35 mouse cellular contexts compared by ENCODE assay signal in the genomic region with DNA sequence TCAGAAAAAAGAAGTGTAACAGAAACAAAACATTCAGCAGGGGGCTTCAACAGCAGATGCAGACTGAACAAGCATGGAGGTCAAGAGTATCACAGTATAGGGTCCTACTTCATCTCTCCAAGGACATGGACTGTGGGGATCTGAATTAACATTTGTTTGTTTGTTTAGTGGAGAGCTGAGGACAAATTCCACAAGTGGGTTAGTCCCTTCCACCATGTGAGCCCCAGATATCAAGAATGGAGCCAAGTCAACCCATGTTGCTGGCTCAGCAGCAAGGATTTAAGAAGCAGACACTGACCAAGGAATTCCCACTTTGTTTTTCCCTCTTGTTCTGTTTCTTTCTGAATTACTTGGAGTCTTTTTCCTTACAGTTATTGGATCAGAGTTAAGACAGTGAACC.
"Had no signal": no experiment of that assay in that cellular context is flagged by ENCODE, and none has a peak within 500 bp of the region (broad histone marks: within the 10 kb centered on the region; RNA-seq: fewer than 3 reads in every experiment).

No protein-coding gene starts in this region.

- H3K9ac ChIP-seq: heart, embryonic 12.5 days; heart, embryonic 13.5 days; heart, embryonic 15.5 days; hindbrain, embryonic 12.5 days; hindbrain, embryonic 13.5 days; hindbrain, embryonic 14.5 days; hindbrain, embryonic 15.5 days; intestine, embryonic 15.5 days; kidney, embryonic 15.5 days had no signal

- H3K4me1 ChIP-seq: intestine, embryonic 15.5 days had no signal

- DNase-seq: heart, adult 18-20 months; heart, adult 2 months; heart, postnatal 10 days; heart, postnatal 14 days; heart, postnatal 36 days; heart, postnatal 4 days; kidney, adult 18-20 months; kidney, adult 8-10 months; kidney, adult 9 months; kidney, postnatal 10 days; kidney, postnatal 14 days; kidney, postnatal 25 days; kidney, postnatal 36 days; kidney, postnatal 4 days; layer of hippocampus, adult 9-11 months; layer of hippocampus, postnatal 36 days had no signal

- H3K27me3 ChIP-seq: heart, embryonic 12.5 days; heart, embryonic 13.5 days; heart, embryonic 15.5 days; hindbrain, embryonic 12.5 days; hindbrain, embryonic 13.5 days; hindbrain, embryonic 15.5 days; intestine, embryonic 15.5 days; kidney, embryonic 15.5 days had no signal

- H3K4me3 ChIP-seq: heart, adult 2 months; heart, embryonic 10.5 days; heart, embryonic 12.5 days; heart, embryonic 13.5 days; heart, embryonic 15.5 days; hindbrain, embryonic 10.5 days; hindbrain, embryonic 12.5 days; hindbrain, embryonic 13.5 days; hindbrain, embryonic 15.5 days; intestine, embryonic 15.5 days; kidney, embryonic 15.5 days; layer of hippocampus, adult 2 months had no signal

- H3K27ac ChIP-seq: heart, adult 2 months; heart, embryonic 10.5 days; heart, embryonic 13.5 days; heart, embryonic 15.5 days; hindbrain, embryonic 10.5 days; hindbrain, embryonic 12.5 days; hindbrain, embryonic 13.5 days; hindbrain, embryonic 14.5 days; hindbrain, embryonic 15.5 days; hindbrain, postnatal 0 days; intestine, embryonic 15.5 days; kidney, embryonic 15.5 days; kidney, postnatal 0 days; layer of hippocampus, adult 2 months had no signal

- ATAC-seq: hindbrain, embryonic 16.5 days; hindbrain, postnatal 0 days; inflammation-experienced regulatory T-cells, adult 6 months; intestine, embryonic 15.5 days; intestine, embryonic 16.5 days; intestine, postnatal 0 days had no signal

- H3K4me2 ChIP-seq: heart, embryonic 11.5 days; heart, embryonic 12.5 days; heart, embryonic 13.5 days; heart, embryonic 15.5 days; hindbrain, embryonic 12.5 days; hindbrain, embryonic 13.5 days; hindbrain, embryonic 14.5 days; hindbrain, embryonic 15.5 days; intestine, embryonic 15.5 days; kidney, embryonic 15.5 days had no signal

- H3K9me3 ChIP-seq: heart, embryonic 10.5 days; heart, embryonic 12.5 days; heart, embryonic 13.5 days; heart, embryonic 15.5 days; hindbrain, embryonic 10.5 days; hindbrain, embryonic 12.5 days; hindbrain, embryonic 13.5 days; hindbrain, embryonic 15.5 days; intestine, embryonic 15.5 days; kidney, embryonic 15.5 days had no signal
